Mouse (Mus musculus) stomach, postnatal 0 days (tissue): ENCODE results near the gene Rom1. TPM values are rescaled to one million over a fixed set of nuclear protein-coding genes. Genes with fewer than 3 reads are reported as not detected.
A peak's percentile ranks its signal among the peaks of the same experiment; 100 is the strongest.

ENCODE experiments used
- ATAC-seq: fragments of 200-750 bp; cut with Nextera tagmentation; 2 replicates; pipeline ENCODE4 v1.8.0; 2017; ENCODE audit not compliant: low FRiP score, low TSS enrichment
- DNase-seq: peaks from one replicate; pipeline ENCODE4 v3.0.0-alpha.2; 2016; ENCODE audit warnings: low spot score
- H3K27ac ChIP-seq: fragments of 300-500 bp; sonication (generic); replicated peaks from 2 replicates; pipeline ENCODE4 v1.5.1; 2014; ENCODE audit warnings: mild to moderate bottlenecking, control low read depth
- H3K27me3 ChIP-seq: fragments of 300-500 bp; sonication (generic); 2 replicates; pipeline ENCODE4 v1.6.1; 2014; ENCODE audit warnings: low read length; ENCODE audit not compliant: control insufficient read depth, insufficient read depth
- H3K36me3 ChIP-seq: fragments of 300-500 bp; sonication (generic); 2 replicates; pipeline ENCODE4 v1.6.1; 2014; ENCODE audit warnings: low read length, mixed read lengths; ENCODE audit not compliant: control insufficient read depth, insufficient read depth
- H3K4me1 ChIP-seq: fragments of 300-500 bp; sonication (generic); replicated peaks from 2 replicates; pipeline ENCODE4 v1.6.1; 2014; ENCODE audit warnings: antibody characterized with exemption; ENCODE audit not compliant: control insufficient read depth, insufficient read depth
- H3K4me2 ChIP-seq: fragments of 300-500 bp; sonication (generic); replicated peaks from 2 replicates; pipeline ENCODE4 v1.6.1; 2014; ENCODE audit warnings: low read depth, mild to moderate bottlenecking, control low read depth, moderate library complexity
- H3K4me3 ChIP-seq: fragments of 300-500 bp; sonication (generic); 2 replicates; pipeline ENCODE4 v1.5.1; 2014; ENCODE audit warnings: low read depth, low read length, control low read depth
- H3K9ac ChIP-seq: fragments of 300-500 bp; sonication (generic); 2 replicates; pipeline ENCODE4 v1.6.1; 2014; ENCODE audit warnings: mild to moderate bottlenecking, low read length, control low read depth, mixed read lengths
- H3K9me3 ChIP-seq: fragments of 300-500 bp; sonication (generic); 2 replicates; pipeline ENCODE4 v1.6.1; 2016; ENCODE audit warnings: low read length; ENCODE audit not compliant: control insufficient read depth
- CTCF ChIP-seq: IDR thresholded peaks from 2 replicates; pipeline ENCODE4 v1.5.1; 2016; ENCODE audit warnings: antibody characterized with exemption, low read depth, mild to moderate bottlenecking, moderate library complexity
- EP300 ChIP-seq: optimal IDR thresholded peaks from 2 replicates; pipeline ENCODE3; 2016; ENCODE audit warnings: antibody characterized with exemption
- WGBS: fragments of 180-500 bp; shearing (Covaris S2); extraction: QIAGEN DNeasy Blood & Tissue Kit; methylation state at CpG from one replicate; pipeline ENCODE4 v1.1.7; 2014; 5-methylcytosine and 5-hydroxymethylcytosine counted together
- polyA plus RNA-seq: library from polyadenylated mRNA; unstranded; fragments of >200 nt; fragmentation: Nextera tagmentation; extraction: Ambion mirVana; gene quantifications from 2 replicates; pipeline ENCODE4 v1.2.1, GENCODE M21; 2015

Gene Rom1
- polyA plus RNA-seq, 1 experiment from 2014 or later: 3.6 TPM

DNA sequence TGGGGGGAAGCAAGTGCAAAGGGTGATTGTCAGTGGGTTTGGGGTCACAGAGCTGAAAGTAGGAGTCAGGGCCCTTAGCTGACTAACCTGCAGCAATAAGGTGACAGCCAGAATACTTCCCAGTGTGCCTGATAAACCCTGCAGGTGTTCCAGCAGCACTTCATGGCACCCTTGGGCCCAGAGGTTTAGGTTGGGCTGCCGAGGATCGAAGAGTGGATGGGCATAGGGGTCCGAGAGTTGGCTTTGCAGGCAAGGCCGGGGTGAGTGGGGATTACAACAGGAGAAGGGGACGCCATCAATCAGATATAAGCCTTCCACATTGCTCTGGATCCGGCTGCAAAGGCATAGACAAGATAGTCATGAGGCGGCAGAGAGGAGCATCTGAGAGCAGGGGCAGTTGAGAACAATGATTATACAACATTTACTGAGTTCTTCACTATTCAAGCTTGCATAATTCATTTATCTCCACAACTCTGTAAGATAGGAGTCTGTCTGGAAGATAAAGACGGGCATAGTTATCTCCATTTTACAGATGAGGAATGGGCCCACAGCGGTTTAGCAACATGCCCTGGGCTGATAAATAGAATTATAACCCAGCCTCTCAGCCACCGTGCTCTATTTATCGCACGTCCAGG, 1.1 kb downstream of the Rom1 start:
- H3K36me3 ChIP-seq: peaks cover 11% of the 10 kb centered on the region; the same call in 1 of the 2 replicates
- no peak overlapping the region for H3K4me3 ChIP-seq
- ATAC-seq: no peak
- no peak for DNase-seq
- H3K27ac ChIP-seq: no peak overlapping the region
- TF ChIP-seq CTCF (no peak), EP300 (no peak)
- H3K4me2 ChIP-seq: no peak overlapping the region
- H3K27me3 ChIP-seq: no peaks in the 10 kb centered on the region
- H3K9ac ChIP-seq: no peak overlapping the region; the same call in 1 of the 2 replicates
- no peaks in the 10 kb centered on the region for H3K9me3 ChIP-seq
- WGBS: 85% methylated on average over 12 of the region's 12 CpGs
- peaks cover 6% of the 10 kb centered on the region; the same call in 1 of the 2 replicates for H3K4me1 ChIP-seq

- peaks cover 6% of the 10 kb centered on the region; the same call in 1 of the 2 replicates for H3K4me1 ChIP-seq
- H3K4me3 ChIP-seq: no peak overlapping the region
- no peaks in the 10 kb centered on the region for H3K27me3 ChIP-seq
- H3K9me3 ChIP-seq: no peaks in the 10 kb centered on the region
- peaks cover 11% of the 10 kb centered on the region; the same call in 1 of the 2 replicates for H3K36me3 ChIP-seq
- ATAC-seq (no peak), DNase-seq (no peak)
- H3K27ac ChIP-seq: no peak overlapping the region
- 79% methylated on average over 2 of the region's 2 CpGs for WGBS
- TF ChIP-seq EP300 (no peak), CTCF (no peak)
- H3K9ac ChIP-seq: no peak overlapping the region
- no peak overlapping the region for H3K4me2 ChIP-seq
Measured at GRCm38 (mm10) chr19:8926766-8927165, 2.4 kb downstream of the Rom1 start.

- 57% methylated on average over 9 of the region's 9 CpGs for WGBS
- H3K9me3 ChIP-seq: no peaks in the 10 kb centered on the region
- DNase-seq (no peak), ATAC-seq (no peak)
- no peaks in the 10 kb centered on the region; the same call in 1 of the 2 replicates for H3K4me1 ChIP-seq
- TF ChIP-seq CTCF (no peak), EP300 (no peak)
- peak overlapping the region; percentile 62; the same call in 1 of the 2 replicates for H3K4me2 ChIP-seq
- peak overlapping the region; percentile 81; the same call in 1 of the 2 replicates for H3K4me3 ChIP-seq
- H3K9ac ChIP-seq: no peak overlapping the region
- peak overlapping the region; percentile 40; the same call in 1 of the 2 replicates for H3K27ac ChIP-seq
- H3K27me3 ChIP-seq: no peaks in the 10 kb centered on the region
- H3K36me3 ChIP-seq: peaks cover 6% of the 10 kb centered on the region; the same call in 1 of the 2 replicates
Measured at GRCm38 (mm10) chr19:8921741-8922140, 7.4 kb downstream of the Rom1 start.

DNA sequence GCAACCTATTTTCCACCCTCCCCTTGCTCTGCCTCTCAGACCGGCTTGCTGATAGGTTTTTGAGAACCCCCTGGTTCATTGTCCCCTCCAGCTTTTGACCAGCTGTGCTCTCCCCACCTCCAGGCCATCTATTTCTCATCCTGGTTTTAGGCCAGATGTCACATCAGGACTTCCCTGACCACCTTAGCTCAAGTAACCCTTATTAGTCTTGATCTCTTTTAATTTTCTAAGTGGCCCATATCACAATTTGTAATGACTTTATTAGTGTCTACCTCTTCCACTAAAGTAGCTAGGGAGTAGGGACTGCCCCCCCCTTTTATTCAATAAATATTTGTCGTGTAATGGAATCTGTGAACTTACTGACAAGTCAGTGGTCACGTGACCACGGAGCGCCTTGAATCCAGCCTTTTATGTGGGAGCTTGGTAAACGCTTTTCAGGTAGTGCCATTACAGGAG, 8.3 kb downstream of the Rom1 start:
- H3K36me3 ChIP-seq: peaks cover 7% of the 10 kb centered on the region
- DNase-seq (peak; percentile 65), ATAC-seq (peak; percentile 22; the same call in 1 of the 2 replicates)
- no peaks in the 10 kb centered on the region for H3K9me3 ChIP-seq
- peak overlapping the region; percentile 81 for H3K4me3 ChIP-seq
- WGBS: 0% methylated on average over 6 of the region's 6 CpGs
- no peak for TF ChIP-seq CTCF
- TF ChIP-seq EP300: no peak
- H3K27me3 ChIP-seq: no peaks in the 10 kb centered on the region
- H3K27ac ChIP-seq: peak overlapping the region; percentile 96
- no peaks in the 10 kb centered on the region; the same call in 1 of the 2 replicates for H3K4me1 ChIP-seq
- peak overlapping the region; percentile 62 for H3K4me2 ChIP-seq
- peak overlapping the region; percentile 79 for H3K9ac ChIP-seq

DNA sequence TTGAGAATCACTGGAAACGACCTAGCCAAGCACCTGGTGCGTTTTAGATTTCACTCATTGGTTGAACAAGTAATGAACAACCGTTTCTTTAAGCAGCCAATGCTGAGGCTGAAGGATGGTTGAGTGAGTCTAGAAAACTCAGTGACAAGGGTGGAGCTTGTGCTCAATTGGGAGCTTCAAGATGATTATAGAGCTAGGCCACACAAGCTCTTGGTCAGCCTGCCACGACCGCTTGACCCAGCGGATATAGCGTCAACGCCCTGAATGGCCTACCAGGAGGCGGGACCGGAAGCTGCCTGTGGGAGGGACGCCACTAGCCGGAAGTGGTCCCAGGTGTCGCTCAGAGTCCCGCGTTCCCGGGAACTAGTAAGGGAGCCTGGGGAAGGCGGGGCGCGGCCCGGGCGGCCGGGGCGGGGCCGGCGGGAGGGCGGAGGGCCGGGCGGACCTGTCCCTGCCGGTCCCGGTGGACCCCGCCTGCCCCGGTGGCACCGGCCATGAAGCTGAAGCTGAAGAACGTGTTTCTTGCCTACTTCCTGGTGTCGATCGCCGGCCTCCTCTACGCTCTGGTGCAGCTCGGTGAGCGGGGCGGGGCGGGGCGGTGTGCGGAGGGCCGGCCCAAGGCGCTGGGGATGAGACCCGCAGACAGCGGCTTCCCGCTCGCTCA, 9.0 kb downstream of the Rom1 start, which contains the start of gene B3gat3:
B3gat3 (plus strand) TSS at position 302 of the 664 bp plus-strand sequence.
- H3K9me3 ChIP-seq: no peaks in the 10 kb centered on the region
- H3K4me2 ChIP-seq: peak within 1 kb of the TSS; percentile 62
- H3K4me3 ChIP-seq: peak within 1 kb of the TSS; percentile 81
- peaks cover 12% of the 10 kb centered on the region for H3K36me3 ChIP-seq
- peak within 1 kb of the TSS; percentile 96 for H3K27ac ChIP-seq
- TF ChIP-seq CTCF: no peak
- WGBS: 1% methylated on average over 45 of the region's 50 CpGs
- peak; percentile 98 for ATAC-seq
- no peaks in the 10 kb centered on the region; the same call in 1 of the 2 replicates for H3K4me1 ChIP-seq
- no peaks in the 10 kb centered on the region for H3K27me3 ChIP-seq
- DNase-seq: peak; percentile 95
- peak within 1 kb of the TSS; percentile 79 for H3K9ac ChIP-seq

DNA sequence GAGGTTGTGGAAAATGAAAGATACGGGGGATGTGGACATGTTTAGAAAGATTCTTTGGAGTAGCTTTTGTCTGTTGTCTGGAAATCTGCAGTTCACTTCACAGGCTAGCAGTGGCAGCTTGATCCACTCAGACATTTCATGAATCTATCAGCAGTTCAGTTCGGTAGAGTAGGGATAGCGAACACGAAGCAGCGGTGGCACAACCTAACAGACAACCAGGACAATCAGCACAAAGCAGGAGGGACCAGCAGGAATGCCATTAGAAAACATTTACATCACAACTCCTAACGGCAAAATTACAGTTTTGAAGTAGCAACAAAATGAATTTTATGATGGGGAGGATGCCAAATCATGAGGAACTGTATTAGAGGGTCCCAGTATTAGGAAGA, 9.5 kb downstream of the Rom1 start:
- ATAC-seq (no peak), DNase-seq (no peak)
- no peaks in the 10 kb centered on the region for H3K27me3 ChIP-seq
- H3K9me3 ChIP-seq: no peaks in the 10 kb centered on the region
- peaks cover 14% of the 10 kb centered on the region for H3K36me3 ChIP-seq
- peak overlapping the region; percentile 96 for H3K27ac ChIP-seq
- H3K9ac ChIP-seq: peak overlapping the region; percentile 79; the same call in 1 of the 2 replicates
- peak overlapping the region; percentile 62 for H3K4me2 ChIP-seq
- no peaks in the 10 kb centered on the region; the same call in 1 of the 2 replicates for H3K4me1 ChIP-seq
- H3K4me3 ChIP-seq: peak overlapping the region; percentile 81
- TF ChIP-seq EP300 (no peak), CTCF (no peak)
- 62% methylated on average over 6 of the region's 6 CpGs for WGBS
